Mouse (Mus musculus): ENCODE results near the gene Retreg1.

GRCm38 (mm10) chr15:25923916-25924315, 80.9 kb downstream of the Retreg1 start:
- no peak for TF ChIP-seq CTCF (IDR thresholded peaks at IDR 0.05)
- TF ChIP-seq POLR2A (IDR thresholded peaks at IDR 0.05; ENCODE audit: insufficient read depth, low read depth, low read length): no peak
